Mouse (Mus musculus): ENCODE measurements at regions not wholly inside any gene's neighbourhood (a gene's known extent, or its start where the extent isn't known, plus 50 kb on each side); places are given as distances from the start of the nearest gene placed in this dataset.
"Not testable (repeated sequence)": the region's sequence is repeated elsewhere in the genome, so short reads cannot be mapped to it uniquely, and the experiment has no call there.

DNA sequence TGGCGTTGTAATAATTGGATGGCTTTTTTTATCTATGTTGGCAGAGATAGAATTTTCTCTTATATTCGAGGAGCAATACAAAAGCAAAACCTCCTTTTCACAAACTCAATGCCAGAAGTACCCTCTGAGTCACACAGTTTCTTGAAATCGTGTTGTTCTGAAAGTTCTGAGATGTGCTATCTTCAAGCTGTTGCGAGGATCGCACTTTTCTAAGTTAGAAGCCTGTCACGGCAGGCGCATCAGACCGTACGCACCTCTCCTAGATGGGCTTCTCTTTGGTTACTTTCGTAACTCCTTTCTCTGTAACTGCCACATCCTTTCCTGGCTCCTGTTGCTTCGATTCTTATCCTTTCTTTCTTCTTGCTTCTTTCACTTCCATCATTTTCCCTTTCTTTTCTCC is 271.2 kb upstream of the Arrdc3 start:
- DNase-seq, result peak; percentile 21

GRCm38 (mm10) chr13:80613167-80613883 is 269.9 kb upstream of the Arrdc3 start:
- DNase-seq, result peak; percentile 24

DNA sequence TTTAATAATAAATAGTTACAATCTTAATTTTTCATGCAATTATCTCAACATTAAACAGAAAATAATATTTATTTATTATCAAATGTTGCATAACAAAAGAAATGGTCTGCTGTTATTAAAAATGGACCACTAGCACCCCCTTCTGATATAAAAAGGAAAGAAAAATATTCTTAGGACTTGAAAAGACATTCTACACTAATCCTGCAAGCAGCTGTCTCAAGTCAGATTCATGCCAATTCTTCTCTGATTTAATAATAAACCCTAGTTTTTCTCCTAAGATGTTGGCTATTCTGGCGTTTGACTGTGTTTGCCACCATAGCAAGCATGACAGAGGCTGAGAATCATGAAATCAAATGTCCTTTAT is 269.3 kb upstream of the Arrdc3 start:
- DNase-seq, result no peak

DNA sequence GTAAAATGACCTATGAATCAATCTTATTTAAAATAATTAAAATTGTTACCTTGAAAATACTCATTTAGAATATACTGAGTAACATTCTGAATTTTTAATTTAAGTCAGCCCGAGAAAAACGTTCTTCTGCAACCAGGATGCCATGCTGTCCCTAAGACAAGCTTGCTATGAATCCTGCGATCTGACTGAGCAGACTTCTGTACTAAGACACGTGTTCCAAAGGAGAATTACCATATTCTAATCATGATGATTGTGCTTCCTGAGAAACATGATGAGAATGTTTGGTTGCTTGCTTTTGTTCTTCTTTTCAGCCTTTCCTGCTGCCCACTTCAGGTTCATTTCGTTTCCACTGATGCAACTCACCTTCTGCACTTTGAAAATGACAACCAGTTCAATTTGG is 268.2 kb upstream of the Arrdc3 start:
- DNase-seq, result no peak

DNA sequence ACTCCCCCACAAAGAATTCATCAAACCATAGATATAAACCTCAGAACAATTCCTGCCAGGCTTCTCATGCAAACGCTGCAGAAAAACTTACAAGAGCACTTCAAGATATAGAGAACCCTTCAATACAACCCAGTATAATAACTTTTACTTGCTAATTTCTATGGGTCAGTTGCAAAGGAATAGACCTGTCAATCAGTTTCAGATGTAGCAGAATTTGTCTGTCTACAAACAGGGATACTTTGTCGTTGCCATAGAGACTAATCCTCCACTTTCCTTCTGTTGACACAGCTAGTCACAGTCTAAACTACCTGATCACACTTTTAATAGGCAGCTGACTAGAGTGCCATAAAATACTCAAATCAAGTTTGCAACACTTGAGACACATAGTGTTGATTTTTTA is 260.2 kb upstream of the Arrdc3 start:
- DNase-seq, result no peak

- no peak for DNase-seq
These were observed 241.8 kb upstream of the Arrdc3 start for GRCm38 (mm10) chr13:80641334-80641733.

GRCm38 (mm10) chr13:80647578-80647977 is 235.6 kb upstream of the Arrdc3 start:
- no peak for DNase-seq

DNA sequence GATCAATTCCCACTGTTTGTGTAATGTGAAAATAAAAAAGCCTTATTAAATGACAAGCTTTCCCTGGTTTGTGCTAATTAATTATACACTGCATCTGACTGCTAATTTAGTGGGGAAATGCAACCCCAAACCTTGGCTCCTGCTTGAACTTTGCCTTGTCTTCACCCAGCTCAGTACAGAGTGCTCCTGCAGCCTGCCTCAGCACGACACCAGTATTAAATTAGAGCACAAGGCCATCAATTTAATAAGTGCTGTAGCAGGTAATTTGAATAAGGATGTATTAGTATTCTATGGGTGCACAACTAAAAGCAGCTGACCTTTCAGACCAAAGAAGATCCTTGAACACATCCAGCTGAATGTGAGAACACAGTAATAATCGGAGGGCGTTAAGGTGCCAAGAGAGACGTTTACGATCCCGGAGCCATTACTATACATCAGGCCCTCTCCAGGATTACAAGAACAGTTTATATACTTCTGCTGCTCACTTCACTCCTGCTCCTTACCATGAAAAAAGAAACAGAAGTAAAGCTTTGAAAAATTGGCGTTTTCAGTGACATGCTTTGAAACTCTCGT is 230.1 kb upstream of the Arrdc3 start:
- no peak for DNase-seq

DNA sequence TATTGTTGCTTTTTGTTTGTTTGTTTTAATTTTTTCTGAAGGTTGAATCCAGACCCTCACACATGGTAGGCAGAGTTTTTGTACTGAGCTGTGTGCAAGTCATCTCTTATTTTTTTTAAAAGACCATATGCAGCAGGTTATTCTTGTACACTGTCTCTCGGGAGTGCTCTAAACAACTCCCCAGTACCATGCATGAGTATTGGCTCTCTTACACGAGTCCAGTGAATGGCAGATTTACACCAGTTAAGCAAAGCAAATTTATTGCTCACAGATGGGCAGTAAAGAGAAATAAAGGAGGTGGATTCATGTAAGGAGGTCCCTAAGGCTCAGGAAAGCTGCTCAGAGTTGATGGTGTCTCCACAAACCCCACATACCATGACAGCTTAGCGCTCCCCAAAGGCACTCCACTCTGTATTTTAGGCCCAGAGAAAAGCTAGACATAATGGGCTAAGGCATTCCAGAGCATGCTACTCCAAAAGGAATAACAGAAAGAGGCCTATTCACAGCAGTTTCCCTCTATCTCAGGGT is 216.9 kb upstream of the Arrdc3 start:
- DNase-seq, result no peak

DNA sequence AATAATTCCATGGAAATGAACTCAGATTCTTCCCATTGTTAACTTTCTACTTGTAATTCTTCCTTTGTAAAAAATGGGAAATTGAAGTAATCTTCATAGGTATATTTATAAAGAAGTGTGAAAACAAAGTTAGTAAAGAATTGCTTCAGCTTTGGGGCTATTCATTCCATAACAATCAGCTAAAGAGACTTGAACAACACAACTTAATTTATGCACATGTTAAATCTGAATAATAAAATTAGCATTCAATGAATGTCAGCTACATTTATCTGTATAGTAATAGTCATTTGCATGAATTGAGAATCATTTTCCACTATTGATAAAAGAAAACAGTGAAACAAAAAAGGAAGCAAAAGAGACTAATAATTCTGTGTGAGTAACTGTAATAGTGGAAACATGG is 193.3 kb upstream of the Arrdc3 start:
- no peak for DNase-seq

GRCm38 (mm10) chr13:80690654-80691386 is 192.4 kb upstream of the Arrdc3 start:
- no peak for DNase-seq

GRCm38 (mm10) chr13:80695549-80696150 is 187.5 kb upstream of the Arrdc3 start:
- no peak for DNase-seq

DNA sequence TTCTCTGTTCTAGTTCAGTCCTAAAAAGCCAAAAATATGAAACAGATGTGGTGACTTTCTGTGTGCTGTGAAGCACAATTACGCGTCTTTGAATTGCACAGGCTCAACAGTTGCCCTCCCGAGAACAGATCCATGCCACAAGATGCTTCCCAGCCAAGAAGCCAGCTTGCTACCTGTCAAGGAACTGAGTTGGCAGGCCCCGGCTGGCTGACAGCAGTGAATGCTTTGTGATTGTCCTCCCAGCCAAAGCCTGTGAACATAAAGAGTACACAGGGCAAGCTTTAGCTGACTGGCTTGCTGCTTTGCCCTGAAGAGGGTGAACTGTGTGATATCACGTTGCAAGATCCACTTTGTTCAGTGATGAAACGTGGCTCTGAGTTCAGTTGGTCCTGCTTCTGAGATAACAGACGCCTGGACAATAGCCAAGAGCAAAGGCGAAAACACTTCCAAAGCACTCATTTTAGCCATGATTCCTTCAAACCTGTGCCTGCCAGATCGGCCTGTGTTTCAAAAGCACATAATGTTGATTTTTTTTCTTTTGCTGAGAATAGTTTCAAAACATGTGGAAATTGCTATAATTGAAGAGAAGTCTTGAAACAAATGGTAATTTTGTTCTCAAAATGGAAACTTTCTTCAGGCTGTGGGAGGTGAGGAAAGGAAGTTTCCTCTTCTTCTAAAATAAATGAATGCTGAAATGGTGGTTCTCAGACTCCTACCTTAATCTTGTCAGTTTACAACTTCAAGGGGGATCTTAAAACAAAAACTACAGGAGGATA is 173.5 kb upstream of the Arrdc3 start:
- peak; percentile 18 for DNase-seq

DNA sequence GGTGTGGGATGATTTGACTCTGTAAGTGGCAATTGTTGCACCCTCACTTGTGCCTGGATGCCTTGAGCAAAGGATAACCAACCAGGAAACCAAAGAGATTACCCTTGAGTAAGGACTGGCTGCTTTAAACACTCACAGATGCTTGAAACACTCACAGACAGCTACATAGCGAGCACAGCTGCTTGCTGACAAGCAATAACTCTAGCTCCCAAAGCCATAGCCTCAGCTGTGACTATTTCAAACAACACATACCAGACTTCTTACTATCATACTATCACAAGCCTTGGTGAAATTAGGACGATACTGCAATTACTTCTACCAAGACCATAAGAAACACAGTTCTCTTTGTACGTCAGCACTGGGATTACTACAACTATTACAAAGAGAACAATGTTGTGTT is 163.9 kb upstream of the Arrdc3 start:
- no peak for DNase-seq

- no peak for DNase-seq
These were observed 159.8 kb upstream of the Arrdc3 start for GRCm38 (mm10) chr13:80723215-80724006.

DNA sequence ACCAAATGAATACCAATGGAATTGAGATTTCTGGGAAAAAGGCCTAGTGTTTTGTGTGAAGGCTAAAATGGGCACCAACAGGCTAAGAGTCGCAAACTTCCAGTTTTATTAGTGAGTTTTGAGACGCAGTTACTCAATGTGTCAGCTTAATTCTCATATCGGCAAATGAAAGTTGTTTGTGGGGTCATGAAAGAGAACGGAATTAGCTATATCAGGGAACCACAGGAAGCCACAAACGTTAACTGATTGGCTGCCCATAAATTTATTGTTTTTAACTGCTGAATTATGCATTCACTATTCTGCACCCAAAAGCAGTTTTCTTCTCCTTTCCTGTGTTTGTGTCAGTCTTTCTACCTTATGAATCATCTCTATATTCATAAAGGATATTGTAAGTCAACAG is 154.0 kb upstream of the Arrdc3 start:
- DNase-seq, result no peak

GRCm38 (mm10) chr13:80745991-80746390 is 137.2 kb upstream of the Arrdc3 start:
- DNase-seq, result no peak

DNA sequence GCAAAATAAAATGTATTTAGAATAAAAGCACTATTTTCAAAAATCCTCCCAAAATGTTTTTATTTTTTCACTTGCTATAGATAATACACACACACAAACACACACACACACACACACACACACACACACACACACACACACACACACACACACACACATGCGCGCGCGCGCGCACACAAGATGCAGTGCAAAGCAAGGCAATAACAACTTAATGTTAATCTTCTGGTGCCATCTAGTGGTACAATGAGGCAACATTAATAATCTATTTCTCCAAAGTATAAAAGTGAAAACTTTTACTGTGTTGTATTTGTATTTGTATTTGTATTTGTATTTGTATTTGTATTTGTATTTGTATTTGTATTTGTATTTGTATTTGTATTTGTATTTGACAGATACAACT is 136.2 kb upstream of the Arrdc3 start:
- not testable (repeated sequence) for DNase-seq
